Mouse (Mus musculus) hindbrain, embryonic 15.5 days (tissue): ENCODE data around the gene Kcnip2. TPM values are rescaled to one million over a fixed set of nuclear protein-coding genes. Genes with fewer than 3 reads are reported as not detected.

ENCODE experiments used
- ATAC-seq: fragments of 200-750 bp; cut with Nextera tagmentation; 2 replicates; pipeline ENCODE4 v1.8.0; 2017; ENCODE audit warnings: low read depth, moderate number of reproducible peaks, moderate TSS enrichment; ENCODE audit not compliant: low FRiP score
- H3K27ac ChIP-seq: fragments of 300-500 bp; sonication (generic); replicated peaks from 2 replicates; pipeline ENCODE4 v1.5.1; 2015; ENCODE audit warnings: mild to moderate bottlenecking, inconsistent platforms
- H3K27me3 ChIP-seq: fragments of 300-500 bp; sonication (generic); 2 replicates; pipeline ENCODE4 v1.6.1; 2015; ENCODE audit warnings: control low read depth, inconsistent platforms
- H3K36me3 ChIP-seq: fragments of 300-500 bp; sonication (generic); 2 replicates; pipeline ENCODE4 v1.6.1; 2015; ENCODE audit warnings: control low read depth, inconsistent platforms
- H3K4me1 ChIP-seq: fragments of 300-500 bp; sonication (generic); replicated peaks from 2 replicates; pipeline ENCODE4 v1.6.1; 2015; ENCODE audit warnings: control low read depth, inconsistent platforms
- H3K4me2 ChIP-seq: fragments of 300-500 bp; sonication (generic); 2 replicates; pipeline ENCODE4 v1.6.1; 2015; ENCODE audit warnings: moderate library complexity, mild to moderate bottlenecking, inconsistent platforms
- H3K4me3 ChIP-seq: fragments of 300-500 bp; sonication (generic); 2 replicates; pipeline ENCODE4 v1.5.1; 2015; ENCODE audit warnings: mild to moderate bottlenecking, inconsistent platforms
- H3K9ac ChIP-seq: fragments of 300-500 bp; sonication (generic); 2 replicates; pipeline ENCODE4 v1.6.1; 2015; ENCODE audit warnings: inconsistent platforms
- H3K9me3 ChIP-seq: fragments of 300-500 bp; sonication (generic); 2 replicates; pipeline ENCODE4 v1.6.1; 2016; ENCODE audit warnings: control low read depth, inconsistent platforms
- WGBS: fragments of 180-500 bp; shearing (Covaris S2); methylation state at CpG from one replicate; pipeline ENCODE4 v1.1.7; 2015; 5-methylcytosine and 5-hydroxymethylcytosine counted together
- polyA plus RNA-seq: library from polyadenylated mRNA; unstranded; fragments of >200 nt; fragmentation: Nextera tagmentation; extraction: Ambion mirVana; gene quantifications from 2 replicates; pipeline ENCODE4 v1.2.1, GENCODE M21; 2015

Gene Kcnip2
- polyA plus RNA-seq = 12.8 and 15.1 TPM in 2 replicates

DNA sequence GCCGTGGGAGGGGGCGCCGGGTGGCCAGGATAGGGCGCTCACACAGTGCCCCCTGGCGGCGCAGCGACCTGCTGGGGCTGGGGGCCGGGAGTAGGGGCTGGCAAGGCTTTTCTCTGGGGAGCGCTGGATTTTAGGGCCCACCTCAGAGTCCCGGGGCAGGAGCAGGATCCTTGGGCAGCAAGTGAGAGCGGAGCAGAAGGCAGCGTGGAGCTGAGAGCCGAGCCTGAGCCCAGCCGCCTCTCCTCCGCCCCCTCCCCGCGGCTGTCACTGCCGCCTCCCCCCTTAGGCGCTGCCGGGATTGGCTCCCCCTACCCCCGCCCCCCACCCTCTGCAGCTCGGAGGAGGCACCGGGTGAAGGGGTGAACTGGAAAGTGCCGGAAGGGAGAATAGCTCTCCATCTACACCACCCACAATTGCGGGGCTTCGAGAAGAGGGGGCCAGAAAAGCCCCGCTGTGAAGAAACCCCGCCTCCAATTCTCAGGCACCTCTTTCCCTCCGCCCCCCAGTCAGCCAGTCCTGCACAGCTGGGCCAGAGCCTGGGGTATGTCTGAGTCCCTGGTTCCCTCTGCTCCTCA, at the start of gene Kcnip2:
TSS of gene Kcnip2 (minus strand) at position 231 of the 575 bp plus-strand sequence.
- Histone ChIP-seq H3K4me1 (peaks cover 36% of the 10 kb centered on the region), H3K9ac (peak within 1 kb of the TSS; percentile 44), H3K4me2 (peak within 1 kb of the TSS; percentile 95), H3K27me3 (no peaks in the 10 kb centered on the region), H3K4me3 (peak within 1 kb of the TSS; percentile 46), H3K9me3 (no peaks in the 10 kb centered on the region), H3K36me3 (no peaks in the 10 kb centered on the region), H3K27ac (0 out of 2 replicates have a peak within 1 kb of the TSS, but pooled peaks have one; percentile 11)
- WGBS = under 1% methylated on average over 29 of the region's 29 CpGs
- peak; percentile 46; the same call in 1 of the 2 replicates for ATAC-seq

- Histone ChIP-seq H3K27ac (no peak overlapping the region; the same call in 1 of the 2 replicates), H3K9ac (no peak overlapping the region), H3K27me3 (no peaks in the 10 kb centered on the region)
These were observed 39.5 kb upstream of the Kcnip2 start for GRCm38 (mm10) chr19:45855284-45855920.

GRCm38 (mm10) chr19:45854521-45854920, 38.7 kb upstream of the Kcnip2 start:
- H3K36me3 ChIP-seq = no peaks in the 10 kb centered on the region
- 0 out of 2 replicates have a peak overlapping the region, but pooled peaks have one; percentile 42 for H3K27ac ChIP-seq
- H3K27me3 ChIP-seq = no peaks in the 10 kb centered on the region
- H3K4me1 ChIP-seq = peaks cover 19% of the 10 kb centered on the region
- H3K4me3 ChIP-seq = no peak overlapping the region
- WGBS = 69% methylated on average over 7 of the region's 7 CpGs
- 0 out of 2 replicates have a peak overlapping the region, but pooled peaks have one; percentile 9 for H3K4me2 ChIP-seq
- no peaks in the 10 kb centered on the region for H3K9me3 ChIP-seq
- peak; percentile 75; the same call in 1 of the 2 replicates for ATAC-seq
- no peak overlapping the region for H3K9ac ChIP-seq

More at GRCm38 (mm10) chr19:45855284-45855920, 39.5 kb upstream of the Kcnip2 start:
- no peak overlapping the region for H3K4me3 ChIP-seq
- 68% methylated on average over 8 of the region's 8 CpGs for WGBS
- peaks cover 19% of the 10 kb centered on the region for H3K4me1 ChIP-seq
- no peak for ATAC-seq
- no peak overlapping the region for H3K4me2 ChIP-seq
- H3K36me3 ChIP-seq = no peaks in the 10 kb centered on the region
- H3K9me3 ChIP-seq = no peaks in the 10 kb centered on the region

DNA sequence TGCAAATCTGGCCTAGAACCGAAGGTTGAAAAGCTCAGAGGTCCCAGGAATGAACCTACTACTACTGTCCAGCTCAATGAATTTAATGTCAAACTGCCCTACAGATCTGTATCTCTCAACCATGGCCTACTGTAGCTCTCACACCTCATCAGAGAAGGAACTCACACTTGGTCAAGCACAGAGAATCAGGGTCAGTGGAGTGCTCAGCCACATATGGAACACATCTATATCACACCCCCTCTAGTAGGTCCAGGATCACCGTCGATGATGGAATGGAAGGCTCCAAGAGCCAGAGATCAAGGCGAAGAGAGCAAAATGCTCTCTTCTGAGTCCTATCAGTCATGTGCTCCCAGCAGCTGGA, 31.9 kb upstream of the Kcnip2 start:
- no peak for ATAC-seq
- no peaks in the 10 kb centered on the region for H3K36me3 ChIP-seq
- WGBS = 88% methylated on average over 4 of the region's 4 CpGs
- no peaks in the 10 kb centered on the region for H3K9me3 ChIP-seq
- H3K9ac ChIP-seq = no peak overlapping the region
- H3K27ac ChIP-seq = no peak overlapping the region
- H3K4me1 ChIP-seq = peaks cover 7% of the 10 kb centered on the region; the same call in 1 of the 2 replicates
- H3K4me2 ChIP-seq = no peak overlapping the region
- no peak overlapping the region for H3K4me3 ChIP-seq
- no peaks in the 10 kb centered on the region for H3K27me3 ChIP-seq

DNA sequence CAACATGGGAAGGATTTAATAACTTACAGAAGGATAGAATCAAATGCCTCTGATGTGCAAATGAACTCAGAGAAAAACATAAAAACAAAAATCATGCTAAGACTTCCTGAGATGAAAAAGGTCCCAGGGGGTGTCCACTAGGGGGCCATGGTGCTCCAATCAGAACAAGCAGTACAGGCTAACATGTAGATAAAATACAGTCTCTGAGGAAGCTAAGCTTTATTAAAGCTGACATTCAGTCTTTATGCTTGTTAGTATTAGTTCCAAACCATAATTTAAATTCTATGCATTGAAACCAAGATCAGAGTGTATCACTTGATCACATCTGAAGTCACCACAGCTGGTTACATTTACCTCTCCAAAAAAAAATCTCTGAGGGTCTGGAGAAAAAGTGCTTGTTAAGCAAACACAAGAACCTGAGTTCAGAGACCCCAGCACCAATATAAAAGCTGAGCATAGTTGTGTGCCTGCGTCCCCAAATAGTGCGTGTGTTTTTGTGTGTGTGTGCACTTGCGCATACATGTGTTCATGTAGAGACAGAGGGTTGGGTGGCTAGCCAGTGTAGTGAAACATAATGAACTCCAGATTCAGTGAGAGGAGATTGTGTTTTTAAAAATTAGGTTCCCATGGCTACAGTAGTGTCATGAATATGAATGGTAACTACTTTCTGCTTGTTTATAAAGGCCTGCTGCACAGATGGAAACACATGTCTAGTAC, 31.3 kb upstream of the Kcnip2 start:
- no peak overlapping the region for H3K4me3 ChIP-seq
- H3K27ac ChIP-seq = no peak overlapping the region
- H3K27me3 ChIP-seq = no peaks in the 10 kb centered on the region
- WGBS = 95% methylated on average over 3 of the region's 3 CpGs
- H3K9me3 ChIP-seq = no peaks in the 10 kb centered on the region
- no peaks in the 10 kb centered on the region for H3K36me3 ChIP-seq
- no peak overlapping the region for H3K9ac ChIP-seq
- ATAC-seq = no peak
- no peak overlapping the region for H3K4me2 ChIP-seq
- peaks cover 7% of the 10 kb centered on the region; the same call in 1 of the 2 replicates for H3K4me1 ChIP-seq

GRCm38 (mm10) chr19:45844209-45844608, 28.3 kb upstream of the Kcnip2 start:
- WGBS = 28% methylated on average over 3 of the region's 3 CpGs
- Histone ChIP-seq H3K36me3 (no peaks in the 10 kb centered on the region), H3K4me3 (no peak overlapping the region), H3K9ac (0 out of 2 replicates have a peak overlapping the region, but pooled peaks have one; percentile 22), H3K27me3 (no peaks in the 10 kb centered on the region), H3K4me1 (peaks cover 7% of the 10 kb centered on the region; the same call in 1 of the 2 replicates), H3K27ac (no peak overlapping the region; the same call in 1 of the 2 replicates), H3K9me3 (no peaks in the 10 kb centered on the region), H3K4me2 (no peak overlapping the region)
- ATAC-seq = no peak

DNA sequence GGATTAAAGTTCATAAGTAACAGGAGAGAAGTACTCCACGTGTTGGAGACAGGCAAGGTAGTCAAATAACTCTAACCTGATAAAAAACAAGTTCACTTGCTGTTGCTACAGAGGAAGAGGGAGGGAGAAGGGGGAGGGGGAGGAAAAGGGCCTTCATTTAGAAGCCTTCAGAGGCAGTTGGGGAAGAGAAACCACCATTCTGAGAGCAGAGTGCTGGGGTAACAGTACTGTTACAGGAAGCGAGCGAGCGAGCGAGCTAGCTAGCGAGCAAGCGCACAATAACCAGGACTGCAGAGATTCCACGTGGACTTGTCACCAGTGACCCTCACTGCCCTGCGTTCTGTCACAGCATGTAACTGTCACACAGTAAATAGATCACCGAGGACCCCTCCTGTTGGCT, 27.6 kb upstream of the Kcnip2 start:
- H3K4me3 ChIP-seq = no peak overlapping the region
- H3K27me3 ChIP-seq = no peaks in the 10 kb centered on the region
- H3K27ac ChIP-seq = no peak overlapping the region
- ATAC-seq = no peak
- H3K9ac ChIP-seq = no peak overlapping the region
- 42% methylated on average over 10 of the region's 10 CpGs for WGBS
- H3K9me3 ChIP-seq = no peaks in the 10 kb centered on the region
- no peaks in the 10 kb centered on the region for H3K36me3 ChIP-seq
- peaks cover 7% of the 10 kb centered on the region; the same call in 1 of the 2 replicates for H3K4me1 ChIP-seq
- no peak overlapping the region for H3K4me2 ChIP-seq

GRCm38 (mm10) chr19:45837050-45837994, 21.5 kb upstream of the Kcnip2 start:
- H3K36me3 ChIP-seq = no peaks in the 10 kb centered on the region
- H3K4me1 ChIP-seq = no peaks in the 10 kb centered on the region
- H3K4me3 ChIP-seq = no peak overlapping the region
- no peak overlapping the region for H3K27ac ChIP-seq
- H3K27me3 ChIP-seq = no peaks in the 10 kb centered on the region
- no peaks in the 10 kb centered on the region for H3K9me3 ChIP-seq
- ATAC-seq = no peak
- 62% methylated on average over 12 of the region's 12 CpGs for WGBS
- no peak overlapping the region for H3K9ac ChIP-seq
- H3K4me2 ChIP-seq = no peak overlapping the region

DNA sequence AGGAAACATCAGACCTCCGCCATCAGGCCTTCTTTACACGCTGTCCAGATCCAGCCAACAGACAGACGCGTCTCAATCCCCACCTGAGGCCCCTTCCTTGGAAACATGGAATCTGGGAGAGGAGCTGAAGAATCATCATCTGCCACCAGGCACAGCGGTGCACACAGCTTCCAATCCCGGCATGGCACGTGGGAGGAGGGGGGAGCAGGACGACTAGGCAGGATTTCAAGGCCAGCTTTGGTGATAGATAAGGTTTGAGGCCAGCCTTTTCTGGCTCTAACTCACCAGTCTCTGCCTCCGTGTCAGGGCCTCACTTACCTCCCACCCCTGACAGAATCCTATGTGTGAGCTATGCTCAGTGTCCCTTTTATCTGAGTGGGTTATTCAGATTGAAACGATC, 19.6 kb upstream of the Kcnip2 start:
- no peak overlapping the region for H3K27ac ChIP-seq
- ATAC-seq = no peak

DNA sequence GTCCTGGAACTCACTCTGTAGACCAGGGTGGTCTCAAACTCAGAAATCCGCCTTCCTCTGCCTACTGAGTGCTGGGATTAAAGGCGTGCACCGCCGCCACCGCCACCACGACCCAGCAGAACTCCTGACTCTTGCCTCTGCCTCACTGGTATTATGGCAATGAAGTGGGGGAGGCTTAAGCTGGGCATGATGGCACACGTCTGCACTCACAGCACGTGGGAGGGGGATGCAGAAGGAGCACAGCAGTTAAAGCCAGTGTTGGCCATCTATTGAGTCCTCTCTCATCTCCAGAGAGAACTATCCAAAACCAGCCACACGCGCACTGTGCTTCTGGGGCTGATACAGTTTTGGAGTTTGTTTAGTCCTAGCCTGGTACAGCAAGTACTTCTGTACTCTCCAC, 17.8 kb upstream of the Kcnip2 start:
- no peaks in the 10 kb centered on the region for H3K9me3 ChIP-seq
- no peaks in the 10 kb centered on the region for H3K27me3 ChIP-seq
- WGBS = 84% methylated on average over 10 of the region's 10 CpGs
- no peak overlapping the region for H3K4me3 ChIP-seq
- H3K36me3 ChIP-seq = no peaks in the 10 kb centered on the region
- no peaks in the 10 kb centered on the region for H3K4me1 ChIP-seq
- no peak overlapping the region for H3K27ac ChIP-seq
- no peak overlapping the region for H3K4me2 ChIP-seq
- no peak for ATAC-seq
- H3K9ac ChIP-seq = no peak overlapping the region

More for the DNA sequence above, 19.6 kb upstream of the Kcnip2 start:
- Histone ChIP-seq H3K4me3 (no peak overlapping the region), H3K27me3 (no peaks in the 10 kb centered on the region), H3K4me1 (no peaks in the 10 kb centered on the region), H3K36me3 (no peaks in the 10 kb centered on the region), H3K9me3 (no peaks in the 10 kb centered on the region), H3K4me2 (no peak overlapping the region), H3K9ac (no peak overlapping the region)
- WGBS = 69% methylated on average over 10 of the region's 10 CpGs

- Histone ChIP-seq H3K36me3 (0 out of 2 replicates have a peak, but pooled peaks cover 3% of the 10 kb centered on the region), H3K4me1 (no peaks in the 10 kb centered on the region), H3K4me2 (no peak overlapping the region), H3K27ac (no peak overlapping the region), H3K9ac (no peak overlapping the region), H3K9me3 (no peaks in the 10 kb centered on the region), H3K27me3 (no peaks in the 10 kb centered on the region), H3K4me3 (no peak overlapping the region)
- ATAC-seq = no peak
- 56% methylated on average over 2 of the region's 2 CpGs for WGBS
These were observed 14.8 kb upstream of the Kcnip2 start for GRCm38 (mm10) chr19:45830679-45831078.
